Mouse (Mus musculus): Measurements from ENCODE around the gene Arhgap15. TPM values are rescaled to one million over a fixed set of nuclear protein-coding genes. Genes with fewer than 3 reads are reported as not detected.

The Arhgap15 gene
- total and polyA plus RNA-seq, 2 experiments, result 0.12 to 2.4 TPM

- no peak for DNase-seq (ENCODE audit: extremely low read depth, low read depth, low spot score)
- TF ChIP-seq POLR2A (IDR thresholded peaks at IDR 0.05; ENCODE audit: extremely low read depth, insufficient read depth, low read length) (no peak), CTCF (IDR thresholded peaks at IDR 0.05; ENCODE audit: low read depth, low read length) (no peak)
Measured at GRCm38 (mm10) chr2:43968581-43968980, 220.0 kb downstream of the Arhgap15 start.

DNA sequence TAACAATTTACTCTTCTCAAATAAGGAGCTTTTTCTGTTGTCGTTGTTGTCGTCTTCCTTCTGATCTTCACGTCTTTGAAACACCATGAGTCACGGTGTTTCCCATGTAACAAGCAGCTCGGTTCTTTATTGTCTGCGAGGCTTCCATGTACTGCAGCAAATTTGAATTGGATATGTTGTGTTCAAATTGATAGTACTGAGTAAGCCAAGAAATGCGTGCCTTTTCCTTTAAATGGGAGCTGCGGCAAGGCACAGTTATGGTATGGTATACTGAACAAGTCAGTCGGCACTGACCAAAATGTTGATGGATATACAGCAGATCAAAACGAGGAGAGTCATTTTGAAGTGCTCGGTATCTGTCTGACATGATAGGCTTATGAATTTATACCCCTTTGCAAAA, 229.1 kb downstream of the Arhgap15 start:
- Histone ChIP-seq H3K36me3 (ENCODE audit: control insufficient read depth, insufficient read depth, low read length) (no peaks in the 10 kb centered on the region), H3K79me2 (ENCODE audit: control insufficient read depth, insufficient read depth, low read length) (no peaks in the 10 kb centered on the region), H3K27me3 (ENCODE audit: control insufficient read depth, insufficient read depth, low read length) (no peaks in the 10 kb centered on the region), H3K4me3 (ENCODE audit: insufficient read depth, low read depth, low read length) (no peak overlapping the region), H3K9ac (ENCODE audit: low read depth, low read length) (no peak overlapping the region), H3K4me1 (ENCODE audit: control insufficient read depth, insufficient read depth, low read length) (no peaks in the 10 kb centered on the region), H3K27ac (replicated peaks; ENCODE audit: insufficient read depth, low read depth, low read length) (no peak overlapping the region)
- no peak for DNase-seq (ENCODE audit: extremely low read depth, low read depth, low spot score)
- 88% methylated on average over 11 of the region's 11 CpGs for whole genome bisulfite sequencing
- no peak for TF ChIP-seq POLR2A (IDR thresholded peaks at IDR 0.05; ENCODE audit: extremely low read depth, insufficient read depth, low read length)
- TF ChIP-seq CTCF (IDR thresholded peaks at IDR 0.05; ENCODE audit: low read depth, low read length), result no peak

More at GRCm38 (mm10) chr2:43968581-43968980, 220.0 kb downstream of the Arhgap15 start:
- no peaks in the 10 kb centered on the region for H3K36me3 ChIP-seq (ENCODE audit: control insufficient read depth, insufficient read depth, low read length)
- H3K9ac ChIP-seq (ENCODE audit: low read depth, low read length), result no peak overlapping the region
- WGBS, result 75% methylated on average over 4 of the region's 4 CpGs
- no peak overlapping the region for H3K4me3 ChIP-seq (ENCODE audit: insufficient read depth, low read depth, low read length)
- H3K4me1 ChIP-seq (ENCODE audit: control insufficient read depth, insufficient read depth, low read length), result no peaks in the 10 kb centered on the region
- no peak overlapping the region for H3K27ac ChIP-seq (replicated peaks; ENCODE audit: insufficient read depth, low read depth, low read length)
- no peaks in the 10 kb centered on the region for H3K27me3 ChIP-seq (ENCODE audit: control insufficient read depth, insufficient read depth, low read length)
- H3K79me2 ChIP-seq (ENCODE audit: control insufficient read depth, insufficient read depth, low read length), result no peaks in the 10 kb centered on the region

GRCm38 (mm10) chr2:43978177-43979013, 229.8 kb downstream of the Arhgap15 start:
- H3K4me1 ChIP-seq (ENCODE audit: control insufficient read depth, insufficient read depth, low read length), result no peaks in the 10 kb centered on the region
- no peaks in the 10 kb centered on the region for H3K79me2 ChIP-seq (ENCODE audit: control insufficient read depth, insufficient read depth, low read length)
- WGBS, result 86% methylated on average over 13 of the region's 13 CpGs
- TF ChIP-seq CTCF (IDR thresholded peaks at IDR 0.05; ENCODE audit: low read depth, low read length), result no peak
- TF ChIP-seq POLR2A (IDR thresholded peaks at IDR 0.05; ENCODE audit: extremely low read depth, insufficient read depth, low read length), result no peak
- H3K9ac ChIP-seq (ENCODE audit: low read depth, low read length), result no peak overlapping the region
- H3K4me3 ChIP-seq (ENCODE audit: insufficient read depth, low read depth, low read length), result no peak overlapping the region
- H3K36me3 ChIP-seq (ENCODE audit: control insufficient read depth, insufficient read depth, low read length), result no peaks in the 10 kb centered on the region
- H3K27ac ChIP-seq (replicated peaks; ENCODE audit: insufficient read depth, low read depth, low read length), result no peak overlapping the region
- DNase-seq (ENCODE audit: extremely low read depth, low read depth, low spot score), result no peak
- no peaks in the 10 kb centered on the region for H3K27me3 ChIP-seq (ENCODE audit: control insufficient read depth, insufficient read depth, low read length)

- DNase-seq (ENCODE audit: extremely low read depth, low read depth, low spot score), result no peak
- Histone ChIP-seq H3K4me1 (ENCODE audit: control insufficient read depth, insufficient read depth, low read length) (no peaks in the 10 kb centered on the region), H3K9ac (ENCODE audit: low read depth, low read length) (no peak overlapping the region), H3K27me3 (ENCODE audit: control insufficient read depth, insufficient read depth, low read length) (no peaks in the 10 kb centered on the region), H3K27ac (replicated peaks; ENCODE audit: insufficient read depth, low read depth, low read length) (no peak overlapping the region), H3K4me3 (ENCODE audit: insufficient read depth, low read depth, low read length) (no peak overlapping the region), H3K36me3 (ENCODE audit: control insufficient read depth, insufficient read depth, low read length) (no peaks in the 10 kb centered on the region), H3K79me2 (ENCODE audit: control insufficient read depth, insufficient read depth, low read length) (no peaks in the 10 kb centered on the region)
- 81% methylated on average over 14 of the region's 14 CpGs for WGBS
- TF ChIP-seq CTCF (IDR thresholded peaks at IDR 0.05; ENCODE audit: low read depth, low read length) (no peak), POLR2A (IDR thresholded peaks at IDR 0.05; ENCODE audit: extremely low read depth, insufficient read depth, low read length) (no peak)
Measured at GRCm38 (mm10) chr2:43986066-43986465, 237.4 kb downstream of the Arhgap15 start.

GRCm38 (mm10) chr2:43987919-43988318, 239.3 kb downstream of the Arhgap15 start:
- no peaks in the 10 kb centered on the region for H3K27me3 ChIP-seq (ENCODE audit: control insufficient read depth, insufficient read depth, low read length)
- H3K27ac ChIP-seq (replicated peaks; ENCODE audit: insufficient read depth, low read depth, low read length), result no peak overlapping the region
- DNase-seq (ENCODE audit: extremely low read depth, low read depth, low spot score), result no peak
- no peak overlapping the region for H3K9ac ChIP-seq (ENCODE audit: low read depth, low read length)
- H3K4me1 ChIP-seq (ENCODE audit: control insufficient read depth, insufficient read depth, low read length), result no peaks in the 10 kb centered on the region
- no peaks in the 10 kb centered on the region for H3K79me2 ChIP-seq (ENCODE audit: control insufficient read depth, insufficient read depth, low read length)
- H3K4me3 ChIP-seq (ENCODE audit: insufficient read depth, low read depth, low read length), result no peak overlapping the region
- no peaks in the 10 kb centered on the region for H3K36me3 ChIP-seq (ENCODE audit: control insufficient read depth, insufficient read depth, low read length)
- WGBS, result 87% methylated on average over 3 of the region's 3 CpGs
- TF ChIP-seq CTCF (IDR thresholded peaks at IDR 0.05; ENCODE audit: low read depth, low read length) (no peak), POLR2A (IDR thresholded peaks at IDR 0.05; ENCODE audit: extremely low read depth, insufficient read depth, low read length) (no peak)

DNA sequence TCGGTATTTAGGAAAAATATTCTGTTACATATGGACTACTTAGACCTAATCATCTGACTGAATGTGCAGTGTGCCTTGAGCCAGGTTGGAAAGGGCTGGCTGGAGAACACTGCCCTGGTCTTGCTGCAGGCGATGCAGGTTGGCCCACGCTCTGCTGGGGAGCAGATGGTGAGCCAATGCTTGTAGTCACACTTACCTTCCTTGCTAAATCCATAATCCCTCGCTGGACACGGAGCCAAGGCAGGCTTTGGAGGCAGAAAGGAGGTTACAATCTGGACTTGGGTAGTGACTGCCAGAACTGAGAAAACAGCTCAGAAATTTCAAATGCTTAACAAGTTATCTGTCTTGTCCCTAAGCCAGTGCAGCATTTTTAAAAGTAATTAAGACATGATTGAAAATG, 241.2 kb downstream of the Arhgap15 start:
- H3K9ac ChIP-seq (ENCODE audit: low read depth, low read length), result no peak overlapping the region
- H3K36me3 ChIP-seq (ENCODE audit: control insufficient read depth, insufficient read depth, low read length), result no peaks in the 10 kb centered on the region
- WGBS, result 72% methylated on average over 5 of the region's 5 CpGs
- H3K27ac ChIP-seq (replicated peaks; ENCODE audit: insufficient read depth, low read depth, low read length), result no peak overlapping the region
- H3K4me1 ChIP-seq (ENCODE audit: control insufficient read depth, insufficient read depth, low read length), result no peaks in the 10 kb centered on the region
- no peaks in the 10 kb centered on the region for H3K79me2 ChIP-seq (ENCODE audit: control insufficient read depth, insufficient read depth, low read length)
- TF ChIP-seq POLR2A (IDR thresholded peaks at IDR 0.05; ENCODE audit: extremely low read depth, insufficient read depth, low read length) (no peak), CTCF (IDR thresholded peaks at IDR 0.05; ENCODE audit: low read depth, low read length) (no peak)
- no peak overlapping the region for H3K4me3 ChIP-seq (ENCODE audit: insufficient read depth, low read depth, low read length)
- no peak for DNase-seq (ENCODE audit: extremely low read depth, low read depth, low spot score)
- no peaks in the 10 kb centered on the region for H3K27me3 ChIP-seq (ENCODE audit: control insufficient read depth, insufficient read depth, low read length)
